Mouse (Mus musculus): ENCODE data around the gene 1700028J19Rik. TPM values are rescaled to one million over a fixed set of nuclear protein-coding genes. Genes with fewer than 3 reads are reported as not detected.

The 1700028J19Rik gene
- polyA plus RNA-seq (2012; rRNA removed), result 1.4 and 2.2 TPM in 2 replicates

GRCm38 (mm10) chr7:44246055-44246983 lies at the start of gene 1700028J19Rik, which contains the start of gene 2410002F23Rik:
1700028J19Rik (minus strand) TSS chr7:44246695.
2410002F23Rik (plus strand) TSS chr7:44246722.

GRCm38 (mm10) chr7:44261147-44261546 lies 14.7 kb upstream of the 1700028J19Rik start, which contains the start of gene Gm15517:
Gm15517 (plus strand) TSS chr7:44261447.

GRCm38 (mm10) chr7:44257278-44257677 lies 10.8 kb upstream of the 1700028J19Rik start, which contains the start of gene Acp4:
Acp4 (minus strand) TSS chr7:44257378.

GRCm38 (mm10) chr7:44235909-44236308 lies 10.6 kb downstream of the 1700028J19Rik start, which contains the start of gene Gm36864:
Gm36864 (plus strand) TSS chr7:44236177.

GRCm38 (mm10) chr7:44225076-44225475 lies 21.4 kb downstream of the 1700028J19Rik start, which contains the start of gene Klk1:
Klk1 (plus strand) TSS chr7:44225360.

GRCm38 (mm10) chr7:44215645-44216044 lies 30.9 kb downstream of the 1700028J19Rik start, which contains the start of gene Klk1b5:
Klk1b5 (plus strand) TSS chr7:44215945.

GRCm38 (mm10) chr7:44207135-44207534 lies 39.4 kb downstream of the 1700028J19Rik start, which contains the start of gene Klk1b4:
Klk1b4 (plus strand) TSS chr7:44207435.

GRCm38 (mm10) chr7:44197891-44198290 lies 48.6 kb downstream of the 1700028J19Rik start, which contains the start of gene Klk1b3:
Klk1b3 (plus strand) TSS chr7:44198191.

GRCm38 (mm10) chr7:44187936-44188335 lies 58.6 kb downstream of the 1700028J19Rik start, which contains the start of gene Klk1b24:
Klk1b24 (plus strand) TSS chr7:44188236.

Other genes with a start within 250 kb of the 1700028J19Rik start
- 0.30 and 0.31 TPM in 2 replicates for gene Klk1b26, start 234.5 kb downstream of the 1700028J19Rik start, polyA plus RNA-seq (2012; rRNA removed)
- gene Klk1b27, start 194.4 kb downstream of the 1700028J19Rik start, polyA plus RNA-seq (2012; rRNA removed), result not detected in 2 replicates
- gene Klk1b21, start 144.4 kb downstream of the 1700028J19Rik start, polyA plus RNA-seq (2012; rRNA removed), result not detected in 2 replicates
- gene Klk1b22, start 134.0 kb downstream of the 1700028J19Rik start, polyA plus RNA-seq (2012; rRNA removed), result 0.38 TPM in 1 of 2 replicates, not detected in the other
- gene Klk1b16, start 109.9 kb downstream of the 1700028J19Rik start, polyA plus RNA-seq (2012; rRNA removed), result not detected in 2 replicates
- 0.19 TPM in 1 of 2 replicates, not detected in the other for gene Klk1b24, start 58.5 kb downstream of the 1700028J19Rik start, polyA plus RNA-seq (2012; rRNA removed)
- not detected in 2 replicates for gene Klk1b3, start 48.5 kb downstream of the 1700028J19Rik start, polyA plus RNA-seq (2012; rRNA removed)
- gene Klk1b4, start 39.3 kb downstream of the 1700028J19Rik start, polyA plus RNA-seq (2012; rRNA removed), result not detected in 2 replicates
- not detected in 2 replicates for gene Klk1b5, start 30.8 kb downstream of the 1700028J19Rik start, polyA plus RNA-seq (2012; rRNA removed)
- gene Klk1, start 21.3 kb downstream of the 1700028J19Rik start, polyA plus RNA-seq (2012; rRNA removed), result 21.8 and 58.4 TPM in 2 replicates
- 0.05 TPM in 1 of 2 replicates, not detected in the other for gene Gm36864, start 10.5 kb downstream of the 1700028J19Rik start, polyA plus RNA-seq (2012; rRNA removed)
- 41.0 and 51.0 TPM in 2 replicates for gene 2410002F23Rik, start within 50 bp of the 1700028J19Rik start, polyA plus RNA-seq (2012; rRNA removed)
- gene Acp4, start 10.7 kb upstream of the 1700028J19Rik start, polyA plus RNA-seq (2012; rRNA removed), result not detected in 2 replicates
- gene Gm15517, start 14.8 kb upstream of the 1700028J19Rik start, polyA plus RNA-seq (2012; rRNA removed), result not detected in 2 replicates
- gene Clec11a, start 60.2 kb upstream of the 1700028J19Rik start, polyA plus RNA-seq (2012; rRNA removed), result 5.9 and 7.3 TPM in 2 replicates
- gene Shank1, start 63.6 kb upstream of the 1700028J19Rik start, polyA plus RNA-seq (2012; rRNA removed), result 1.1 and 1.5 TPM in 2 replicates
- gene Syt3, start 137.4 kb upstream of the 1700028J19Rik start, polyA plus RNA-seq (2012; rRNA removed), result 4.4 and 6.3 TPM in 2 replicates
- 0.44 and 2.1 TPM in 2 replicates for gene 1700008O03Rik, start 139.1 kb upstream of the 1700028J19Rik start, polyA plus RNA-seq (2012; rRNA removed)
- 1.5 and 2.3 TPM in 2 replicates for gene Lrrc4b, start 182.3 kb upstream of the 1700028J19Rik start, polyA plus RNA-seq (2012; rRNA removed)
- 0.06 and 0.37 TPM in 2 replicates for gene Aspdh, start 218.7 kb upstream of the 1700028J19Rik start, polyA plus RNA-seq (2012; rRNA removed)
- 68.6 and 84.3 TPM in 2 replicates for gene Josd2, start 221.3 kb upstream of the 1700028J19Rik start, polyA plus RNA-seq (2012; rRNA removed)
- 186 and 215 TPM in 2 replicates for gene Emc10, start 249.8 kb upstream of the 1700028J19Rik start, polyA plus RNA-seq (2012; rRNA removed)
- gene Fam71e1, start 249.9 kb upstream of the 1700028J19Rik start, polyA plus RNA-seq (2012; rRNA removed), result 3.2 and 6.5 TPM in 2 replicates